Mouse (Mus musculus) Patski (cell line): ENCODE measurements around the gene Rhobtb3. TPM values are rescaled to one million over a fixed set of nuclear protein-coding genes. Genes with fewer than 3 reads are reported as not detected.

Source experiments
- ATAC-seq: fragments of 100-300 bp; one replicate; pipeline ENCODE4 v1.8.0; 2021
- CTCF ChIA-PET: fragments of 350-600 bp; sonication (Branson Sonifier 250); formaldehyde crosslinking; loops from one replicate; lab custom pipeline; 2022; ENCODE audit warnings: inconsistent platforms; lab: Charles Lee
- POLR2A ChIA-PET: fragments of 350-600 bp; sonication (Branson Sonifier 250); formaldehyde crosslinking; loops from one replicate; lab custom pipeline; 2022; ENCODE audit warnings: antibody characterized with exemption, inconsistent platforms; lab: Charles Lee
- DNase-seq: peaks from one replicate; pipeline ENCODE4 v3.0.0-alpha.2; 2011; ENCODE audit warnings: low read depth, low spot score
- H3K27me3 ChIP-seq: fragments of 371-371 bp; one replicate; pipeline ENCODE4 v1.5.1; 2021
- CTCF ChIP-seq: fragments of 100-300 bp; IDR thresholded peaks from one replicate; pipeline ENCODE4 v1.5.1; 2021
- in situ Hi-C: fragments of 300-500 bp; cut with MboI; formaldehyde crosslinking; loops from 3 replicates; pipeline ENCODE4 v1.11.1; 2018; ENCODE audit warnings: low pct_unique_long_range_greater_than_20kb, mixed read lengths
- polyA plus RNA-seq: library from polyadenylated mRNA; unstranded; gene quantifications from one replicate; pipeline ENCODE4 v1.2.3, GENCODE M21; 2021

Rhobtb3 gene
- polyA plus RNA-seq, result 36.4 TPM

DNA sequence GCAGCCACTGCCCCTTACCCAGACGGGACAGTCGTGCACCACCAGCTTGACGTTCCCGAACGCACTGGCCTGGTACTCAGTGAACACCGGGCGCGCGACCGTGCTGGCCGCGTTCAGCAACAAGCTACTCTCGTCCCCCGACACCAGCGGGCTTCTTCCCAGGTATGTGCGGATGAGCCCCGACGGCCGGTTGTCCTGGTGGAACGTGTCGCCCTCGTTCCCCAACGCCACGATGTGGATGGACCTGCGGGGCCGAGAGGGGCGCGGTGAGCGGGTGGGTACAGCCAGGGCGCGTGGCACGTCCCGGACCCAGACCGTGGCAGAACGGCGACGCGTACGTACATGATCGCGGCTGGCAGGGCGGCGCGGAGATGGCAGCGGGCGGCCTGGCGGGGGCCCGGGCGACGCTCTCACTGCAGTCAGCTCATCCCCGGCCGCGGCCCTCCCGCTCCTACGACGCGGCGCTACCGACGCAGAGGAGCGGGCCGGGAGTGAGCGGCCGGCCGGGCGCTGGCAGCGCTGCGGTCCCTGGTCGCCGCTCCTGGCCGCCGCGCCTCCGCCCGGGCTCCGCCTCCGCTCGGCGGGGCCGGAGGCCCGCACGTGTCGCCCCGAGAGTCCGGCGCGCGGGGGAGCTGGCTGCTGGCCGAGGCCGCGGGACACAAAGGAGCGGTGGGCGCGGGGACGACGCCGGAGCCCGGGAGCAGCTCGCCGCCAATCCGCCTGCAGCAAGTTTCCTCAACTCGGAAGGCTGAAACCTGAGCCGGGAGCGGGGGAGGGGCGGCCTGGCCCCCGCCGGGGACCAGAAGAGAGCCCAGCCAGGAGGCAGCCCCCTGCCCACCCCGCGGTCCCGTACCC, at the start of gene Rhobtb3:
Gene Rhobtb3 (minus strand): TSS at position 737 of the 855 bp plus-strand sequence.
- peak; percentile 75 for ATAC-seq
- DNase-seq, result peak; percentile 9
- CTCF ChIA-PET, result interaction anchor here (1.0 to 2.3 kb wide), 9 partner anchors 9 to 78 kb away, joined by 3 to 6 read pairs (median 4); partner anchors contain the start of gene Rfesd
- no peak for TF ChIP-seq CTCF
- in situ Hi-C loops, result loop anchor here (10.0 kb wide), 1 partner anchor 71 kb away; the partner anchor contains the start of gene Rfesd
- POLR2A ChIA-PET, result interaction anchor here (0.6 to 1.1 kb wide), 6 partner anchors 11 to 119 kb away, joined by 3 to 8 read pairs (median 6); partner anchors contain the start of gene Rfesd
- H3K27me3 ChIP-seq, result no peaks in the 10 kb centered on the region

DNA sequence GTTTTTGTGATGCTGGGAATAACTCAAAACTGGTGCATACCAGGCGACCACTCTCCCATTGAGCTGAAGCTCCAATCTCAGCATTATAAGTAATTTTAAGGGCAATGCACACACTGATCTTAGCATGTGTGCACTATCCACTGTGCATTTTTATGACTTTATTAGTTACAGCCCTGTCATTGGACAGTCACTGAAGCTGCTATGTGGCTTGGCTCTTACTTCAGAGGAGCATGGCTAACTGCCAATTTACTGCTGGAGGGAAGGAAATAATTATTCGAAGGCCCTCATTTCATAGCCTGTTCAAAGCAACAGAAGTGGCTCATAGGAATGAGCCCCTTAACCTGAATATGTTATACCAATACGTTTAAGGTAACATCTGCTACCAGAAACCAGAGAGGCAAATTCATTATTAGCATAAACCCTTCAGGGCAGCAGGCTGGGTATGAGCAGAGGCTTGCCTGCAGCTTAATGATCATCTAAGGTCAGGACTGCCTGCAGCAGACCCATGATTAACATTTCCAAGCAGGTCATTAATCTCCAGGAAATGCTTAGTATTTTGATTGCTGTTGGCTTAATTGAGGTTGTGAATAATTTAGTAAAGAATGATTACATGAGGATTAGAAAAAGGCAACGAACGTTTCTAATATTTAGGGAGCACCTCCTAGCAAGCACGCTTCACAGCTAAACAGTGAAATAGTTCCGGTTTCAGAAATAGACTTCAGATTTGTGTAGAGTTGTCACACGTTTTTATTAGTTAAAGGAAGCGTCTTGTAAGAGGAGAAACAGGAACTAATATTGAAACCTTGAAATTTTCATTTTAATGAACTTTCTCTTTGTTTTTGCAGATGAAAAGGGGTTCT, 48.7 kb upstream of the Rhobtb3 start:
- ChIA-PET POLR2A (no interaction called here), CTCF (interaction anchor here (1.0 to 2.3 kb wide), 2 partner anchors 10 to 16 kb away, joined by 3 to 9 read pairs; no protein-coding TSS in a partner anchor)
- DNase-seq (peak; percentile 12), ATAC-seq (peak; percentile 76)
- no peaks in the 10 kb centered on the region for H3K27me3 ChIP-seq
- no peak for TF ChIP-seq CTCF
- in situ Hi-C loops, result no loop called here

DNA sequence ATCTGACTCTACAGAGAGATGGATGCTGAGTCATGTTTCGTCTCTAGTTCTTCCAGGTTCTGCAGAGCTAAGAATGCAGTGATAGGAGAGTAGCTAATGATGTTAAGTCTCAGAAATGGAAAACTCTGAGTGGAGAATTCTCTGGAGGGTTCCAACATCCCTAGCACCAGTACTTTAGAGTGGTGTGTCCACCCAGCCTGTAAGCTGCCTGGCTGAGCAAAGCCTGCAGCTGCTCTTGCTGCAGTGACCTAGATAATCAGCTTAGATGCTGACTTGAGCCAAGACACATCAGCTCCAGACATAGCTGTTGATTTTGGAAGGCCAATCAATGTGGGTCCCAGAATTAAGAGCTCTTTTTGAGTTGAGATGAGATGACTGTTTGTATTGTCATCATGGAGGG, 44.4 kb upstream of the Rhobtb3 start:
- no peaks in the 10 kb centered on the region for H3K27me3 ChIP-seq
- no peak for ATAC-seq
- no peak for DNase-seq
- ChIA-PET POLR2A (interaction anchor here (0.6 kb wide), 1 partner anchor 252 kb away, joined by 3 read pairs; no protein-coding TSS in a partner anchor), CTCF (no interaction called here)
- in situ Hi-C loops, result no loop called here
- TF ChIP-seq CTCF, result no peak

DNA sequence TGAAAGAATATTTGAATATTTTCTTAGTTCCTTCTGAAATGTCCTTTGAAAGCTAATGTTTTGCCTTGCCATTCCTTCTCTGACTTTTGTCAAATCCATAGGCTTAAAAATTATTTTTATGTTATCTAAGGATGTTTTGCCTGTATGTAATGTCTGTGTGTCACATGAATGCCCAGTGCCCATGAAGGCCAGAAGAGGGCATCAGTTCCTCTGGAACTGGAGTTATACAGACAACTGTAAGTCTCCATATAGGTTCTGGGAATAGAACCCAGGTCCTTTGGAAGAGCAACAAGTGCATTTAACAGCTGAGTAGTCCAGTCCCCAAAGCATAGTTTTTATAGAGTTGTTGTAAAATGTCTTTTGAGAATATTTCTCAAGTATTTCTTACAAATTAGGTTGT, 38.2 kb upstream of the Rhobtb3 start:
- CTCF ChIA-PET, result interaction anchor here (0.9 to 3.2 kb wide), 2 partner anchors 10 to 12 kb away, joined by 3 to 9 read pairs; no protein-coding TSS in a partner anchor
- DNase-seq (no peak), ATAC-seq (no peak)
- H3K27me3 ChIP-seq, result no peaks in the 10 kb centered on the region
- TF ChIP-seq CTCF, result peak; percentile 59
- in situ Hi-C loops, result no loop called here
- POLR2A ChIA-PET, result no interaction called here

DNA sequence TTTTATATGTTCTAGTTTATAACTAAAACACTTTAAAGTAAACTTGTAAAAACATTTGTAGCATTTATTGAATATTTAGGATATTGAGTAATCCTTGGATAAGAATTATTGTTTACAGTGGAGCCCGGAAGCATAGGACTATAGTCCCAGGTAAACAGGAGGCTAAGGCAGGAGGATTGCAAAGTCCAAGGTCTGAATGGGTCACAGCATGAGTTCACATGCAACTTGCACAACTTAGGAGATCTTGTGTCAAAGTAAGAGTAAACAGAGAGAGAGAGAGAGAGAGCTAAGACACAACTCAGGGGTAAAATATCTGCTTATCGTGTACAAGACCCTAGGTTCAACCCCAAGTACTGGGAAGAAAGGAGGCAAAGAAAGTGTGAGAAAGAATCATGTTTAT, 32.9 kb upstream of the Rhobtb3 start:
- POLR2A ChIA-PET, result no interaction called here
- in situ Hi-C loops, result no loop called here
- no peaks in the 10 kb centered on the region for H3K27me3 ChIP-seq
- no peak for DNase-seq
- ATAC-seq, result no peak
- TF ChIP-seq CTCF, result no peak
- CTCF ChIA-PET, result interaction anchor here (1.4 kb wide), 1 partner anchor 15 kb away, joined by 3 read pairs; no protein-coding TSS in a partner anchor

DNA sequence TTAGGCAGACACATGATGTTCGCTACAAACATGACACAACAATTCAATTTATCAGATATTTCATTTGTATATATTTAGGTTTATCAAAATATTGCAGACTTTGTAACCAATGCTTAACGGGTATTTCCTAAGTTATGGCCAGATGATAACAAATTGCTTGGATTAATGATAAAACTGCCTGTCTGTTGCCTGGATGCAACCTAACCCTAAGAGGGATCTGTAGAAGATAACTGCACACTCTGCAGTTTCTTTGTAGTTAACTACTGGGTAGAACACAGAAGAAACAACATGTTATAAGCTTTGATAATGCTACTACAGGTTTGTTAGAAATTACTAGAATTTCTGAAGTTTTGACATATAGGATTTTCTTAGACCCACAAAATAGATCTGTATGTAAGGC, 32.5 kb upstream of the Rhobtb3 start:
- CTCF ChIA-PET, result interaction anchor here (1.4 kb wide), 1 partner anchor 15 kb away, joined by 3 read pairs; no protein-coding TSS in a partner anchor
- in situ Hi-C loops, result no loop called here

DNA sequence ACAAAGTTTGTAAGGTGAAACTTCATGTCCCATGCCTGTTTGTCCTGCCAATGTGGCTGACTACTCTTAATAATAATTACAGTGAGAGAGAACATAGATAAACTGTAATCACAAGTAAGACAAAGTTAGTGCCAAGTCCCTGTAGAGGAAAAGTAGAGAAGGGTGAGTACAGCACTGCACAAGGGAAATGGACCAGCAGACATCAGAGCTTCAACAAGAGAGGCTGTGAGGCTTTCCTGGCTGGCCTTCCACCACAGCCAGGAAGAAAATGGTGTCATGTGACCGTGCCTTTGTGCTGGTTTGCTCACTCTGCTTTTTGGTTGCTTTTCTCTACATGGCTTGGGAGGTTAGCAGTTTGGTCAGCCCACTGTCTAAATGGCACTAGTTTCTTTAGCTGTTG, 31.9 kb upstream of the Rhobtb3 start:
- no peaks in the 10 kb centered on the region for H3K27me3 ChIP-seq
- no peak for ATAC-seq
- ChIA-PET CTCF (interaction anchor here (1.4 kb wide), 1 partner anchor 16 kb away, joined by 3 read pairs; no protein-coding TSS in a partner anchor), POLR2A (interaction anchor here (0.6 kb wide), 1 partner anchor 32 kb away, joined by 4 read pairs; no protein-coding TSS in a partner anchor)
- no peak for DNase-seq
- no peak for TF ChIP-seq CTCF
- in situ Hi-C loops, result no loop called here

More for the DNA sequence above, 32.5 kb upstream of the Rhobtb3 start:
- POLR2A ChIA-PET, result interaction anchor here (0.6 kb wide), 1 partner anchor 32 kb away, joined by 4 read pairs; no protein-coding TSS in a partner anchor
- no peak for DNase-seq
- TF ChIP-seq CTCF, result no peak
- H3K27me3 ChIP-seq, result no peaks in the 10 kb centered on the region
- ATAC-seq, result no peak

DNA sequence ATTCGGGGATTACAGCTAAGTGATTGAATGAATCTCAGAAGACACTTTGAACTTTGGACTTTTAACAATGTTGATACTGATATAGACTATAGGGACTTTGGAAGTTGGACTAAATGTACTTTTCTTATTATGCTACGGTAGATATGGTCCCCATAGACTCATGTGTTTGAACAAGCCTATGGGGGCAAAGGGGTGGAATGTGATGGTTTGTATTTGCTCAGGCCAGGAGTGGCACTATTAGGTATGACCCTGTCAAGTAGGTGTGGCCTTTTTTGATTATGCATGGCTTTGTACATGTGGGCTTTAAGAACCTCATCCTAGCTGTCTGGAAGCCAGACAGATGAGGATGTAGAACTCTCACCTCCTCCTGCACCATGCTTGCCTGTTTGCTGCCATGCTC, 30.8 kb upstream of the Rhobtb3 start:
- DNase-seq (no peak), ATAC-seq (no peak)
- no peak for TF ChIP-seq CTCF
- no peaks in the 10 kb centered on the region for H3K27me3 ChIP-seq
- ChIA-PET POLR2A (no interaction called here), CTCF (interaction anchor here (0.8 to 0.9 kb wide), 2 partner anchors 32 to 34 kb away, joined by 3 read pairs; no protein-coding TSS in a partner anchor)
- in situ Hi-C loops, result loop anchor here (25.0 kb wide), 1 partner anchor 338 kb away; the partner anchor contains the start of gene Fam81b

DNA sequence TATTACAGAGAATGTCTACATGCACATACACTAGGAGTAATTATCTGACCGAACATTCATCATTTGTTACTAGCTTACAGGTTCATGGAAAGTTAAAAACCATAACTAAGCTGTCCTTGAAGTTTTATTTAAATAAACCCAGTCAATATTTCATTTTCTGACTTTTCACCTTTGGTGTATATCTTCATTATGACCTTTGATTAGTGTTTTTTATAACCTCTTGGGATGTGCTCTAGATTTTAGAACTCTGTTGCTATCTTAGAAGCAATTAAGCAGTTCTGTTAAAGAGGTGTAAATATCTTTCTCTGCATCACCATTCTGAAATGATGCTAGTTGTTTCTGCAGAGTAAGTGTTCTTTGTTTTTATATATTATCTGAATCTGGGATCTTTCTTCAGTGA, 23.1 kb upstream of the Rhobtb3 start, which contains the start of gene Spata9:
Gene Spata9 (plus strand): TSS at position 301 of the 400 bp plus-strand sequence.
- ChIA-PET CTCF (interaction anchor here (1.1 kb wide), 1 partner anchor 16 kb away, joined by 3 read pairs; no protein-coding TSS in a partner anchor), POLR2A (interaction anchor here (1.2 kb wide), 1 partner anchor 24 kb away, joined by 3 read pairs; no protein-coding TSS in a partner anchor)
- no peak for ATAC-seq
- H3K27me3 ChIP-seq, result no peaks in the 10 kb centered on the region
- in situ Hi-C loops, result loop anchor here (25.0 kb wide), 1 partner anchor 345 kb away; the partner anchor contains the start of gene Fam81b
- TF ChIP-seq CTCF, result no peak
- DNase-seq, result no peak
